ENCODE assay signal across 27 mouse cellular contexts in genomic region chr2:104179636-104180035, GRCm38 (mm10). TPM values are rescaled to one million over a fixed set of nuclear protein-coding genes. Genes with fewer than 3 reads are reported as not detected.
"Had no signal": no experiment of that assay in that cellular context is flagged by ENCODE, and none has a peak within 500 bp of the region (broad histone marks: within the 10 kb centered on the region; RNA-seq: fewer than 3 reads in every experiment).

No protein-coding gene starts in this region.

- H3K4me3 ChIP-seq: layer of hippocampus, adult 2 months; limb, embryonic 12.5 days; limb, embryonic 15.5 days; liver, embryonic 12.5 days; lung, embryonic 15.5 days; midbrain, embryonic 12.5 days; midbrain, embryonic 15.5 days; neural tube, embryonic 12.5 days; neural tube, embryonic 15.5 days had no signal

- ATAC-seq: intestine, postnatal 0 days; liver, embryonic 12.5 days; midbrain, embryonic 15.5 days had no signal

- H3K9me3 ChIP-seq: limb, embryonic 12.5 days; limb, embryonic 15.5 days; liver, embryonic 12.5 days; lung, embryonic 15.5 days; midbrain, embryonic 12.5 days; midbrain, embryonic 15.5 days; neural tube, embryonic 12.5 days; neural tube, embryonic 15.5 days had no signal

- H3K27ac ChIP-seq: kidney, postnatal 0 days; layer of hippocampus, adult 2 months; limb, embryonic 12.5 days; limb, embryonic 15.5 days; liver, embryonic 12.5 days; lung, embryonic 15.5 days; midbrain, embryonic 12.5 days; midbrain, embryonic 15.5 days; neural tube, embryonic 12.5 days; neural tube, embryonic 15.5 days; stomach, postnatal 0 days had no signal

- H3K36me3 ChIP-seq: limb, embryonic 12.5 days; limb, embryonic 15.5 days; liver, embryonic 12.5 days; lung, embryonic 15.5 days; midbrain, embryonic 12.5 days; midbrain, embryonic 15.5 days; neural tube, embryonic 12.5 days had no signal

- DNase-seq: kidney, adult 2 months; kidney, postnatal 25 days; layer of hippocampus, adult 9-11 months; left cerebral cortex, postnatal 4 days; lung, adult 18-20 months; lung, postnatal 10 days; lung, postnatal 36 days; right cerebral cortex, adult 18-20 months; right cerebral cortex, postnatal 14 days; right cerebral cortex, postnatal 4 days; thymus, adult 2 months; thymus, postnatal 14 days had no signal

- H3K9ac ChIP-seq: limb, embryonic 12.5 days; limb, embryonic 15.5 days; liver, embryonic 12.5 days; lung, embryonic 15.5 days; midbrain, embryonic 12.5 days; midbrain, embryonic 15.5 days; neural tube, embryonic 12.5 days; neural tube, embryonic 15.5 days had no signal

- H3K4me2 ChIP-seq: limb, embryonic 12.5 days; limb, embryonic 15.5 days; liver, embryonic 12.5 days; lung, embryonic 15.5 days; midbrain, embryonic 12.5 days; midbrain, embryonic 15.5 days; neural tube, embryonic 12.5 days; neural tube, embryonic 15.5 days had no signal

- H3K27me3 ChIP-seq: limb, embryonic 12.5 days; limb, embryonic 15.5 days; lung, embryonic 15.5 days; midbrain, embryonic 12.5 days; midbrain, embryonic 15.5 days; neural tube, embryonic 12.5 days; neural tube, embryonic 15.5 days had no signal

RNA-seq across cellular contexts. Expression of gene A930018P22Rik, which starts 57.1 kb away (rescaled TPM):
- total RNA-seq: layer of hippocampus, adult 2 months; left cerebral cortex, adult 18-20 months; left cerebral cortex, postnatal 4 days had no signal
- polyA plus RNA-seq: large intestine, adult 2 months; limb, embryonic 12.5 days; limb, embryonic 15.5 days; lung, embryonic 15.5 days; midbrain, embryonic 12.5 days; midbrain, embryonic 15.5 days; neural tube, embryonic 15.5 days; stomach, embryonic 14.5 days; thymus, adult 2 months had no signal
